In the genomic region with DNA sequence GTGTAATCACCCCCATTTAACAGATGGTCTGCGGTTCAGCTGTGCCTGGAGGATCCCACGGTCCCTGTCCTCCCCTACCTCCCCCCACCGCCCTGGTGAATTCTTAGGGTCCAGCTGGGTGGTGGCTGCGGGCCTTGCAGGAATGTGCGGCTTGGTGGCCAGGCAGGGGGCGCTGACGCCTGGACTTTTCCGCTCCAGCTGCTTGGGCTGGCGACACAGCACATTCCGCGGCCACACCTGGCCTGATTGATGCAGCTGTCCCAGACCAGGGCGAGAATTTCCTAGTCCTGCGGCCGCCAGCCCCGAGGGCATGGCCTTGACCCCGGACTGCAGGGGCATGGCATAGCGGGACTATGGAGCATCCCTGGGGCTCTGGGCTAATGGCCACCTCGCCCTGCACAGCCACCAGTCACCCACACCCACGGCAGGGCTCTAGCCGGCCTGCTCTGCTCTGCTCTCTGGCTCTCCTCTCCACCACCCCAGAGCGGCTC, we compare ENCODE assay signal across 8 mouse cellular contexts. TPM values are rescaled to one million over a fixed set of nuclear protein-coding genes. Genes with fewer than 3 reads are reported as not detected.
A peak's percentile ranks its signal among the peaks of the same experiment; 100 is the strongest.
DNase-seq lines count a peak whose midpoint lies in the region; ATAC-seq lines count a peak whose summit lies in the region.

No protein-coding gene starts in this region.

- H3K27me3 ChIP-seq in forebrain, embryonic 11.5 days (ENCODE audit: control insufficient read depth, insufficient read depth, low read length): peaks cover 7% of the 10 kb centered on the region
- peaks cover 29% of the 10 kb centered on the region for H3K27me3 ChIP-seq in kidney, embryonic 15.5 days

- peak overlapping the region; percentile 14 for H3K4me3 ChIP-seq in forebrain, embryonic 11.5 days (ENCODE audit: low read depth, low read length)
- peak overlapping the region; percentile 25 for H3K4me3 ChIP-seq in kidney, embryonic 15.5 days (replicated peaks)

- no peaks in the 10 kb centered on the region for H3K36me3 ChIP-seq in forebrain, embryonic 11.5 days (ENCODE audit: control insufficient read depth, insufficient read depth, low read length)
- no peaks in the 10 kb centered on the region for H3K36me3 ChIP-seq in kidney, embryonic 15.5 days

- WGBS in forebrain, embryonic 11.5 days: under 1% methylated on average over 21 of the region's 21 CpGs
- WGBS in kidney, embryonic 15.5 days: 3% methylated on average over 21 of the region's 21 CpGs

- ATAC-seq in forebrain, embryonic 11.5 days (replicated peaks; ENCODE audit: low FRiP score): no peak
- peak; percentile 86 for ATAC-seq in kidney, embryonic 15.5 days (replicated peaks; ENCODE audit: low FRiP score)

- DNase-seq in gastrocnemius, postnatal 14 days: peak; percentile 44
- DNase-seq in gastrocnemius, adult 18-20 months (ENCODE audit: low spot score): no peak
- DNase-seq in forebrain, embryonic 11.5 days (ENCODE audit: low spot score): peak; percentile 68
- peak; percentile 43 to 54 for DNase-seq in lung, postnatal 4 days
- DNase-seq in adrenal gland, postnatal 25 days: no peak
- DNase-seq in ovary, postnatal 36 days (ENCODE audit: low spot score): no peak
- no peak for DNase-seq in layer of hippocampus, adult 8-10 months (ENCODE audit: low spot score in 2 of 2)

- H3K9me3 ChIP-seq in forebrain, embryonic 11.5 days (ENCODE audit: control insufficient read depth, low read length): no peaks in the 10 kb centered on the region
- H3K9me3 ChIP-seq in kidney, embryonic 15.5 days (replicated peaks): no peaks in the 10 kb centered on the region

- peaks cover 5% of the 10 kb centered on the region for H3K4me1 ChIP-seq in forebrain, embryonic 11.5 days (replicated peaks; ENCODE audit: control insufficient read depth, insufficient read depth, low read length)
- peaks cover 10% of the 10 kb centered on the region for H3K4me1 ChIP-seq in kidney, embryonic 15.5 days

- peak overlapping the region; percentile 35 for H3K9ac ChIP-seq in forebrain, embryonic 11.5 days (ENCODE audit: low read length)
- no peak overlapping the region for H3K9ac ChIP-seq in kidney, embryonic 15.5 days

- peak overlapping the region; percentile 55 for H3K4me2 ChIP-seq in forebrain, embryonic 11.5 days (ENCODE audit: low read depth, low read length, severe bottlenecking)
- peak overlapping the region; percentile 62 for H3K4me2 ChIP-seq in kidney, embryonic 15.5 days

- intact Hi-C loops in gastrocnemius, postnatal 14 days (cut with DNase I; ENCODE audit: low total_unique reads): no loop called here

- H3K27ac ChIP-seq in forebrain, embryonic 11.5 days (ENCODE audit: low read depth, low read length): no peak overlapping the region
- no peak overlapping the region for H3K27ac ChIP-seq in kidney, embryonic 15.5 days

RNA-seq across cellular contexts. Expression of a gene that starts 9.2 kb away (rescaled TPM):
- total RNA-seq in gastrocnemius, postnatal 14 days (2021): 10 to 100 TPM; 46.2 to 63.3 TPM
- total RNA-seq in gastrocnemius, adult 18-20 months (2021): 10 to 100 TPM; 76.5 TPM
- 11.3 and 12.5 TPM in 2 replicates for polyA plus RNA-seq in forebrain, embryonic 11.5 days (2014; fragmentation: Nextera tagmentation; extraction: Ambion mirVana)
- 9.8 TPM in 2 replicates for polyA plus RNA-seq in kidney, embryonic 15.5 days (2015; fragmentation: Nextera tagmentation; extraction: Ambion mirVana)
- total RNA-seq in adrenal gland, postnatal 25 days (2021): 61.2 and 74.5 TPM in 2 replicates
- 10 to 100 TPM; 17.0 to 23.5 (median 20.7) TPM for total RNA-seq in layer of hippocampus, adult 8-10 months (2022)

RNA-seq across cellular contexts. Expression of a gene that starts 10.5 kb away (rescaled TPM):
- not detected for total RNA-seq in gastrocnemius, postnatal 14 days (2021)
- not detected for total RNA-seq in gastrocnemius, adult 18-20 months (2021)
- polyA plus RNA-seq in forebrain, embryonic 11.5 days (2014; fragmentation: Nextera tagmentation; extraction: Ambion mirVana): not detected in 2 replicates
- polyA plus RNA-seq in kidney, embryonic 15.5 days (2015; fragmentation: Nextera tagmentation; extraction: Ambion mirVana): 31.2 and 34.9 TPM in 2 replicates
- not detected in 2 replicates for total RNA-seq in adrenal gland, postnatal 25 days (2021)
- not detected for total RNA-seq in layer of hippocampus, adult 8-10 months (2022)

RNA-seq across cellular contexts. Expression of a gene that starts 25.0 kb away (rescaled TPM):
- not detected for total RNA-seq in gastrocnemius, postnatal 14 days (2021)
- total RNA-seq in gastrocnemius, adult 18-20 months (2021): under 1 TPM; 0.21 to 0.28 TPM
- polyA plus RNA-seq in forebrain, embryonic 11.5 days (2014; fragmentation: Nextera tagmentation; extraction: Ambion mirVana): not detected in 2 replicates
- 18.6 and 19.4 TPM in 2 replicates for polyA plus RNA-seq in kidney, embryonic 15.5 days (2015; fragmentation: Nextera tagmentation; extraction: Ambion mirVana)
- 2.4 TPM in 1 of 2 replicates, not detected in the other for total RNA-seq in adrenal gland, postnatal 25 days (2021)
- total RNA-seq in layer of hippocampus, adult 8-10 months (2022): not detected

RNA-seq across cellular contexts. Expression of a gene that starts 43.3 kb away (rescaled TPM):
- total RNA-seq in gastrocnemius, postnatal 14 days (2021): under 1 TPM in 1 of 2 experiments, not detected in 1; 0.23 TPM
- total RNA-seq in gastrocnemius, adult 18-20 months (2021): under 1 TPM in 1 of 2 experiments, not detected in 1; 0.21 TPM
- polyA plus RNA-seq in forebrain, embryonic 11.5 days (2014; fragmentation: Nextera tagmentation; extraction: Ambion mirVana): 28.8 and 31.1 TPM in 2 replicates
- polyA plus RNA-seq in kidney, embryonic 15.5 days (2015; fragmentation: Nextera tagmentation; extraction: Ambion mirVana): 1.2 and 2.8 TPM in 2 replicates
- total RNA-seq in adrenal gland, postnatal 25 days (2021): 2.8 and 3.7 TPM in 2 replicates
- 10 to 100 TPM; 65.7 to 69.2 (median 68.0) TPM for total RNA-seq in layer of hippocampus, adult 8-10 months (2022)

RNA-seq across cellular contexts. Expression of a gene that starts 57.1 kb away (rescaled TPM):
- 10 to 100 TPM; 25.9 to 29.5 TPM for total RNA-seq in gastrocnemius, postnatal 14 days (2021)
- total RNA-seq in gastrocnemius, adult 18-20 months (2021): 10 to 100 TPM; 31.4 to 38.1 TPM
- 80.7 and 85.5 TPM in 2 replicates for polyA plus RNA-seq in forebrain, embryonic 11.5 days (2014; fragmentation: Nextera tagmentation; extraction: Ambion mirVana)
- polyA plus RNA-seq in kidney, embryonic 15.5 days (2015; fragmentation: Nextera tagmentation; extraction: Ambion mirVana): 87.0 and 87.3 TPM in 2 replicates
- total RNA-seq in adrenal gland, postnatal 25 days (2021): 34.2 and 36.7 TPM in 2 replicates
- total RNA-seq in layer of hippocampus, adult 8-10 months (2022): 10 to 100 TPM; 20.1 to 22.9 (median 22.6) TPM

Comparison
In these comparisons a context has a peak if more than half of its experiments do, and no peak if none do; other contexts are left out.
1. DNase-seq: peak in gastrocnemius, postnatal 14 days (single experiment), forebrain, embryonic 11.5 days (single experiment) and lung, postnatal 4 days (2 of 2); none in gastrocnemius, adult 18-20 months (single experiment), adrenal gland, postnatal 25 days (single experiment), ovary, postnatal 36 days (single experiment) and layer of hippocampus, adult 8-10 months (0 of 2).